Mouse (Mus musculus): ENCODE measurements around the gene Med29. TPM values are rescaled to one million over a fixed set of nuclear protein-coding genes. Genes with fewer than 3 reads are reported as not detected.

The Med29 gene
- polyA plus RNA-seq, 1 experiment from 2014 or later: 45.8 TPM

- no peaks in the 10 kb centered on the region for H3K27me3 ChIP-seq (ENCODE audit: control insufficient read depth, insufficient read depth, low read length)
- no peak overlapping the region for H3K9ac ChIP-seq (ENCODE audit: low read length)
- ATAC-seq (ENCODE audit: insufficient read depth, low FRiP score, low TSS enrichment): no peak
- no peak overlapping the region for H3K27ac ChIP-seq (ENCODE audit: low read depth, low read length)
- H3K4me2 ChIP-seq (ENCODE audit: low read depth): no peak overlapping the region
- no peak for DNase-seq (ENCODE audit: low spot score)
- H3K4me1 ChIP-seq (ENCODE audit: control insufficient read depth, insufficient read depth, low read length): peaks cover 13% of the 10 kb centered on the region
- no peaks in the 10 kb centered on the region for H3K36me3 ChIP-seq (ENCODE audit: control insufficient read depth, insufficient read depth, low read length)
- no peaks in the 10 kb centered on the region for H3K9me3 ChIP-seq (ENCODE audit: control insufficient read depth, low read length)
- no peak overlapping the region for H3K4me3 ChIP-seq (ENCODE audit: low read depth, low read length)
- WGBS: 90% methylated on average over 2 of the region's 2 CpGs
These were observed 39.7 kb upstream of the Med29 start for GRCm38 (mm10) chr7:28432252-28432651.

GRCm38 (mm10) chr7:28430512-28430911, 38.0 kb upstream of the Med29 start:
- Histone ChIP-seq H3K4me2 (ENCODE audit: low read depth) (no peak overlapping the region), H3K9ac (ENCODE audit: low read length) (no peak overlapping the region), H3K27ac (ENCODE audit: low read depth, low read length) (no peak overlapping the region), H3K4me1 (ENCODE audit: control insufficient read depth, insufficient read depth, low read length) (peaks cover 12% of the 10 kb centered on the region), H3K9me3 (ENCODE audit: control insufficient read depth, low read length) (no peaks in the 10 kb centered on the region), H3K4me3 (ENCODE audit: low read depth, low read length) (no peak overlapping the region), H3K36me3 (ENCODE audit: control insufficient read depth, insufficient read depth, low read length) (no peaks in the 10 kb centered on the region), H3K27me3 (ENCODE audit: control insufficient read depth, insufficient read depth, low read length) (no peaks in the 10 kb centered on the region)
- DNase-seq (ENCODE audit: low spot score) (no peak), ATAC-seq (ENCODE audit: insufficient read depth, low FRiP score, low TSS enrichment) (no peak)
- WGBS: 96% methylated on average over 1 of the region's 1 CpGs

- no peak for DNase-seq (ENCODE audit: low spot score)
- H3K4me2 ChIP-seq (ENCODE audit: low read depth): no peak overlapping the region
- H3K27me3 ChIP-seq (ENCODE audit: control insufficient read depth, insufficient read depth, low read length): no peaks in the 10 kb centered on the region
- no peak for ATAC-seq (ENCODE audit: insufficient read depth, low FRiP score, low TSS enrichment)
- H3K9me3 ChIP-seq (ENCODE audit: control insufficient read depth, low read length): no peaks in the 10 kb centered on the region
- no peaks in the 10 kb centered on the region for H3K4me1 ChIP-seq (ENCODE audit: control insufficient read depth, insufficient read depth, low read length)
- H3K36me3 ChIP-seq (ENCODE audit: control insufficient read depth, insufficient read depth, low read length): peaks cover 6% of the 10 kb centered on the region
- H3K9ac ChIP-seq (ENCODE audit: low read length): no peak overlapping the region
- no peak overlapping the region for H3K27ac ChIP-seq (ENCODE audit: low read depth, low read length)
- H3K4me3 ChIP-seq (ENCODE audit: low read depth, low read length): no peak overlapping the region
These were observed 35.2 kb upstream of the Med29 start for GRCm38 (mm10) chr7:28427738-28428137.

- H3K27me3 ChIP-seq (ENCODE audit: control insufficient read depth, insufficient read depth, low read length): no peaks in the 10 kb centered on the region
- DNase-seq (ENCODE audit: low spot score) (no peak), ATAC-seq (ENCODE audit: insufficient read depth, low FRiP score, low TSS enrichment) (no peak)
- peaks cover 25% of the 10 kb centered on the region for H3K36me3 ChIP-seq (ENCODE audit: control insufficient read depth, insufficient read depth, low read length)
- H3K9ac ChIP-seq (ENCODE audit: low read length): no peak overlapping the region
- WGBS: 95% methylated on average over 1 of the region's 1 CpGs
- no peak overlapping the region for H3K27ac ChIP-seq (ENCODE audit: low read depth, low read length)
- H3K4me2 ChIP-seq (ENCODE audit: low read depth): no peak overlapping the region
- no peaks in the 10 kb centered on the region for H3K4me1 ChIP-seq (ENCODE audit: control insufficient read depth, insufficient read depth, low read length)
- no peak overlapping the region for H3K4me3 ChIP-seq (ENCODE audit: low read depth, low read length)
- no peaks in the 10 kb centered on the region for H3K9me3 ChIP-seq (ENCODE audit: control insufficient read depth, low read length)
These were observed 30.5 kb upstream of the Med29 start for GRCm38 (mm10) chr7:28423018-28423417.

GRCm38 (mm10) chr7:28419416-28419815, 26.9 kb upstream of the Med29 start:
- H3K4me3 ChIP-seq (ENCODE audit: low read depth, low read length): no peak overlapping the region
- 94% methylated on average over 2 of the region's 2 CpGs for WGBS
- no peaks in the 10 kb centered on the region for H3K27me3 ChIP-seq (ENCODE audit: control insufficient read depth, insufficient read depth, low read length)
- no peak overlapping the region for H3K27ac ChIP-seq (ENCODE audit: low read depth, low read length)
- no peaks in the 10 kb centered on the region for H3K9me3 ChIP-seq (ENCODE audit: control insufficient read depth, low read length)
- H3K36me3 ChIP-seq (ENCODE audit: control insufficient read depth, insufficient read depth, low read length): peaks cover 32% of the 10 kb centered on the region
- no peak for DNase-seq (ENCODE audit: low spot score)
- no peaks in the 10 kb centered on the region for H3K4me1 ChIP-seq (ENCODE audit: control insufficient read depth, insufficient read depth, low read length)
- no peak for ATAC-seq (ENCODE audit: insufficient read depth, low FRiP score, low TSS enrichment)
- no peak overlapping the region for H3K9ac ChIP-seq (ENCODE audit: low read length)
- no peak overlapping the region for H3K4me2 ChIP-seq (ENCODE audit: low read depth)

- Histone ChIP-seq H3K27me3 (ENCODE audit: control insufficient read depth, insufficient read depth, low read length) (no peaks in the 10 kb centered on the region), H3K36me3 (ENCODE audit: control insufficient read depth, insufficient read depth, low read length) (peaks cover 33% of the 10 kb centered on the region), H3K27ac (ENCODE audit: low read depth, low read length) (no peak overlapping the region), H3K9me3 (ENCODE audit: control insufficient read depth, low read length) (no peaks in the 10 kb centered on the region), H3K9ac (ENCODE audit: low read length) (no peak overlapping the region), H3K4me1 (ENCODE audit: control insufficient read depth, insufficient read depth, low read length) (no peaks in the 10 kb centered on the region), H3K4me3 (ENCODE audit: low read depth, low read length) (no peak overlapping the region), H3K4me2 (ENCODE audit: low read depth) (no peak overlapping the region)
- DNase-seq (ENCODE audit: low spot score) (no peak), ATAC-seq (ENCODE audit: insufficient read depth, low FRiP score, low TSS enrichment) (no peak)
- 89% methylated on average over 8 of the region's 8 CpGs for WGBS
These were observed 25.7 kb upstream of the Med29 start for GRCm38 (mm10) chr7:28418096-28418670.

- Histone ChIP-seq H3K27me3 (ENCODE audit: control insufficient read depth, insufficient read depth, low read length) (no peaks in the 10 kb centered on the region), H3K4me3 (ENCODE audit: low read depth, low read length) (no peak overlapping the region), H3K27ac (ENCODE audit: low read depth, low read length) (no peak overlapping the region), H3K4me1 (ENCODE audit: control insufficient read depth, insufficient read depth, low read length) (no peaks in the 10 kb centered on the region), H3K4me2 (ENCODE audit: low read depth) (no peak overlapping the region), H3K36me3 (ENCODE audit: control insufficient read depth, insufficient read depth, low read length) (peaks cover 29% of the 10 kb centered on the region), H3K9ac (ENCODE audit: low read length) (no peak overlapping the region), H3K9me3 (ENCODE audit: control insufficient read depth, low read length) (no peaks in the 10 kb centered on the region)
- ATAC-seq (ENCODE audit: insufficient read depth, low FRiP score, low TSS enrichment) (no peak), DNase-seq (ENCODE audit: low spot score) (no peak)
These were observed 24.9 kb upstream of the Med29 start for GRCm38 (mm10) chr7:28417368-28417767.

- H3K36me3 ChIP-seq (ENCODE audit: control insufficient read depth, insufficient read depth, low read length): peaks cover 21% of the 10 kb centered on the region
These were observed 20.3 kb upstream of the Med29 start for GRCm38 (mm10) chr7:28412826-28413225.

GRCm38 (mm10) chr7:28410841-28411475, 18.4 kb upstream of the Med29 start:
- 99% methylated on average over 3 of the region's 3 CpGs for WGBS
- peaks cover 16% of the 10 kb centered on the region for H3K36me3 ChIP-seq (ENCODE audit: control insufficient read depth, insufficient read depth, low read length)

More at GRCm38 (mm10) chr7:28412826-28413225, 20.3 kb upstream of the Med29 start:
- Histone ChIP-seq H3K4me3 (ENCODE audit: low read depth, low read length) (no peak overlapping the region), H3K4me2 (ENCODE audit: low read depth) (no peak overlapping the region), H3K9me3 (ENCODE audit: control insufficient read depth, low read length) (no peaks in the 10 kb centered on the region), H3K4me1 (ENCODE audit: control insufficient read depth, insufficient read depth, low read length) (no peaks in the 10 kb centered on the region), H3K27me3 (ENCODE audit: control insufficient read depth, insufficient read depth, low read length) (no peaks in the 10 kb centered on the region), H3K27ac (ENCODE audit: low read depth, low read length) (no peak overlapping the region), H3K9ac (ENCODE audit: low read length) (no peak overlapping the region)
- 91% methylated on average over 4 of the region's 4 CpGs for WGBS
- ATAC-seq (ENCODE audit: insufficient read depth, low FRiP score, low TSS enrichment): no peak
- DNase-seq (ENCODE audit: low spot score): no peak

More at GRCm38 (mm10) chr7:28410841-28411475, 18.4 kb upstream of the Med29 start:
- no peak overlapping the region for H3K4me3 ChIP-seq (ENCODE audit: low read depth, low read length)
- no peaks in the 10 kb centered on the region for H3K9me3 ChIP-seq (ENCODE audit: control insufficient read depth, low read length)
- H3K4me2 ChIP-seq (ENCODE audit: low read depth): no peak overlapping the region
- no peaks in the 10 kb centered on the region for H3K4me1 ChIP-seq (ENCODE audit: control insufficient read depth, insufficient read depth, low read length)
- H3K27ac ChIP-seq (ENCODE audit: low read depth, low read length): no peak overlapping the region
- DNase-seq (ENCODE audit: low spot score) (no peak), ATAC-seq (ENCODE audit: insufficient read depth, low FRiP score, low TSS enrichment) (no peak)
- no peak overlapping the region for H3K9ac ChIP-seq (ENCODE audit: low read length)
- no peaks in the 10 kb centered on the region for H3K27me3 ChIP-seq (ENCODE audit: control insufficient read depth, insufficient read depth, low read length)

All from neural tube, embryonic 11.5 days (tissue).